Comparison of ENCODE assay signal across 9 mouse cellular contexts in genomic region chr9:14866957-14867356, GRCm38 (mm10). TPM values are rescaled to one million over a fixed set of nuclear protein-coding genes. Genes with fewer than 3 reads are reported as not detected.
A peak's percentile ranks its signal among the peaks of the same experiment; 100 is the strongest.
DNase-seq lines count a peak whose midpoint lies in the region; ATAC-seq and TF ChIP-seq lines count a peak whose summit lies in the region.
"Had no signal": no experiment of that assay in that cellular context is flagged by ENCODE, and none has a peak within 500 bp of the region (broad histone marks: within the 10 kb centered on the region; RNA-seq: fewer than 3 reads in every experiment).

No protein-coding gene starts in this region.

- no peak for TF ChIP-seq POLR2A in liver, adult 2 months (IDR thresholded peaks at IDR 0.05; ENCODE audit: extremely low read depth, insufficient read depth, low read length)

- H3K27ac ChIP-seq in liver, adult 2 months (replicated peaks; ENCODE audit: insufficient read depth, low read depth, low read length) = no peak overlapping the region
- H3K27ac ChIP-seq in liver, embryonic 12.5 days = no peak overlapping the region
- H3K27ac ChIP-seq: embryonic facial prominence, embryonic 13.5 days had no signal

- DNase-seq in liver, adult 2 months (ENCODE audit: extremely low read depth, low read depth, low spot score) = no peak
- DNase-seq in adrenal gland, postnatal 14 days = peak; percentile 67
- peak; percentile 35 to 75 for DNase-seq in layer of hippocampus, adult 18-20 months (ENCODE audit: low spot score in 2 of 2)
- DNase-seq in lung, postnatal 4 days = peak; percentile 46 to 63
- DNase-seq in right cerebral cortex, postnatal 36 days (ENCODE audit: low spot score in 2 of 2) = peak; percentile 27 to 46
- no peak for DNase-seq in yolk sac, embryonic 10.5 days (ENCODE audit: low spot score)

- WGBS in liver, adult 2 months = 31% methylated on average over 7 of the region's 7 CpGs
- WGBS in liver, embryonic 12.5 days (ENCODE audit: insufficient replicate concordance) = 24% methylated on average over 7 of the region's 7 CpGs

- no peaks in the 10 kb centered on the region for H3K36me3 ChIP-seq in liver, adult 2 months (ENCODE audit: control insufficient read depth, insufficient read depth, low read length)
- no peaks in the 10 kb centered on the region for H3K36me3 ChIP-seq in liver, embryonic 12.5 days
- H3K36me3 ChIP-seq: embryonic facial prominence, embryonic 13.5 days had no signal

- no peak overlapping the region for H3K4me3 ChIP-seq in liver, adult 2 months (ENCODE audit: insufficient read depth, low read depth, low read length)
- H3K4me3 ChIP-seq in liver, embryonic 12.5 days = no peak overlapping the region
- H3K4me3 ChIP-seq: embryonic facial prominence, embryonic 13.5 days had no signal

- no peak overlapping the region for H3K4me2 ChIP-seq in liver, embryonic 12.5 days
- H3K4me2 ChIP-seq: embryonic facial prominence, embryonic 13.5 days had no signal

- ATAC-seq in liver, embryonic 12.5 days = no peak
- ATAC-seq in frontal cortex, adult (ENCODE audit: low TSS enrichment) = peak; percentile 91

- TF ChIP-seq CTCF in liver, adult 2 months (IDR thresholded peaks at IDR 0.05; ENCODE audit: low read depth, low read length) = peak; percentile 53

- H3K27me3 ChIP-seq in liver, adult 2 months (ENCODE audit: control insufficient read depth, insufficient read depth, low read length) = no peaks in the 10 kb centered on the region
- peaks cover 23% of the 10 kb centered on the region for H3K27me3 ChIP-seq in liver, embryonic 12.5 days (replicated peaks)

- no peaks in the 10 kb centered on the region for H3K79me2 ChIP-seq in liver, adult 2 months (ENCODE audit: control insufficient read depth, insufficient read depth, low read length)

- H3K9ac ChIP-seq in liver, adult 2 months (ENCODE audit: low read depth, low read length) = no peak overlapping the region
- H3K9ac ChIP-seq in liver, embryonic 12.5 days = no peak overlapping the region
- H3K9ac ChIP-seq: embryonic facial prominence, embryonic 13.5 days had no signal

- no peaks in the 10 kb centered on the region for H3K4me1 ChIP-seq in liver, adult 2 months (ENCODE audit: control insufficient read depth, insufficient read depth, low read length)
- H3K4me1 ChIP-seq in liver, embryonic 12.5 days = no peaks in the 10 kb centered on the region

- H3K9me3 ChIP-seq in liver, embryonic 12.5 days (replicated peaks) = no peaks in the 10 kb centered on the region
- H3K9me3 ChIP-seq: embryonic facial prominence, embryonic 13.5 days had no signal

RNA-seq across cellular contexts. Expression of gene Gpr83, which starts 6.9 kb away (rescaled TPM):
- total RNA-seq in liver, adult 2 months (2014; rRNA removed) = not detected in 2 replicates
- not detected in 2 replicates for polyA plus RNA-seq in liver, adult 2 months (2012; rRNA removed)
- 0.07 TPM in 1 of 2 replicates, not detected in the other for polyA plus RNA-seq in liver, embryonic 12.5 days (2016; fragmentation: Nextera tagmentation; extraction: Ambion mirVana)
- total RNA-seq in adrenal gland, postnatal 14 days (2021) = 0.23 TPM in 1 of 2 replicates, not detected in the other
- total RNA-seq in layer of hippocampus, adult 18-20 months (2021) = 10 to 100 TPM; 13.5 to 16.2 TPM

RNA-seq across cellular contexts. Expression of gene Izumo1r, which starts 36.8 kb away (rescaled TPM):
- not detected in 2 replicates for total RNA-seq in liver, adult 2 months (2014; rRNA removed)
- polyA plus RNA-seq in liver, adult 2 months (2012; rRNA removed) = 0.20 and 0.40 TPM in 2 replicates
- polyA plus RNA-seq in liver, embryonic 12.5 days (2016; fragmentation: Nextera tagmentation; extraction: Ambion mirVana) = not detected in 2 replicates
- 2.4 TPM in 1 of 2 replicates, not detected in the other for total RNA-seq in adrenal gland, postnatal 14 days (2021)
- total RNA-seq in layer of hippocampus, adult 18-20 months (2021) = not detected

Comparison
In these comparisons a context has a peak if more than half of its experiments do, and no peak if none do; other contexts are left out.
1. DNase-seq: peak in adrenal gland, postnatal 14 days (single experiment), layer of hippocampus, adult 18-20 months (2 of 2), lung, postnatal 4 days (2 of 2) and right cerebral cortex, postnatal 36 days (2 of 2); none in liver, adult 2 months (single experiment) and yolk sac, embryonic 10.5 days (single experiment).
2. RNA of gene Gpr83, which starts 6.9 kb away (total RNA-seq): 13.5 to 16.2 TPM in layer of hippocampus, adult 18-20 months; not detected in liver, adult 2 months and 0.23 TPM in adrenal gland, postnatal 14 days; every median in the first group is over 10 times any median in the second.